Mouse (Mus musculus) mouse embryonic stem cell (cell line): ENCODE measurements around the gene Olfr506.
"Not testable (repeated sequence)": the region's sequence is repeated elsewhere in the genome, so short reads cannot be mapped to it uniquely, and the experiment has no call there.

Source experiments
- in situ Hi-C, 2 experiments: fragments of 300-500 bp; cut with MboI; formaldehyde crosslinking; loops; 1 replicate in 1 of 2; 3 replicates in 1 of 2; pipeline ENCODE4 v1.14.3; 2019 to 2020; ENCODE audit warnings: low sequenced_read_pairs in 2 of 2, low pct_unique_long_range_greater_than_20kb in 1 of 2, mixed read lengths in 1 of 2; ENCODE audit not compliant: unreplicated experiment in 1 of 2

Gene Olfr506

DNA sequence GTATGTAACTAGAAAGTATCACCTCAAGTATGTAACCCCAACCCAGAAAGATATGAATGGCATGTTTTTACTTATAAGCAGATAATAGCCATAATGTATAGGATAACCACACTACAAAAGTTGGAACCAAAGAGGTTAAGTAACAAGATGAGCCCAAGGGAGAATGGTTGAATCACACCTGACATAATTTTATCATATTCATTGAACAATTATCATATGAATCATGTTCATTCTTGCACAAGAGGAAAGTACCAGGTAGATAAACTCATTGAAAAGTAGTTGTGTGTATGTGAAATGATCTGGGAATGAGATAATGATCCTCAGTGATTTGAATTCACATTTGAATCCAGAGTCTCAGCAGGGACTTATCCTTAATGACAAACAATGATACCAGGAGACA, at the start of gene Olfr506:
Olfr506 (plus strand) TSS at position 301 of the 400 bp plus-strand sequence.
- in situ Hi-C loops: no loop called here

- in situ Hi-C loops: no loop called here
Observed at GRCm38 (mm10) chr7:108565693-108566092, 44.9 kb upstream of the Olfr506 start, which contains the start of gene Olfr504. TSS of gene Olfr504 (minus strand) at chr7:108565793.

DNA sequence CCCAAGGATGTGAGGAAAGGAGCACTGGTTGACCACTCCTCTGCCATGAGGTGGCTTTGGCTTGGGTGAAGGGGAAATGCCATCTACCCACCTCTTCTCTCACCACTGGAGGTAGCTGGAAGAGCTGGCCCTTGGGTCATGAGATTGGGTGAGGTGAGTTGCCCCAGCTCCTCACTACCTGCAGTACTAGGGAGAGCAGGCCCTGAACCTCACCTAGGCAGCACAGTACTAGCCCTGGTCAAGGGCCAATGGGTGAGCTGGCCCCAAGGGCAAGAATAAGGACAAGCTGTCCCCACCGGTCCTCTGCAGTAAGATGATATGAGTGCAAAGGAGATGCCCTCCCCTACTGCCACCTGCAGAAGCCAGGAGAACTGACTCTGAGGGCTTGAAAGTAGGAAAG, 20.8 kb upstream of the Olfr506 start:
- in situ Hi-C loops: no loop called here

DNA sequence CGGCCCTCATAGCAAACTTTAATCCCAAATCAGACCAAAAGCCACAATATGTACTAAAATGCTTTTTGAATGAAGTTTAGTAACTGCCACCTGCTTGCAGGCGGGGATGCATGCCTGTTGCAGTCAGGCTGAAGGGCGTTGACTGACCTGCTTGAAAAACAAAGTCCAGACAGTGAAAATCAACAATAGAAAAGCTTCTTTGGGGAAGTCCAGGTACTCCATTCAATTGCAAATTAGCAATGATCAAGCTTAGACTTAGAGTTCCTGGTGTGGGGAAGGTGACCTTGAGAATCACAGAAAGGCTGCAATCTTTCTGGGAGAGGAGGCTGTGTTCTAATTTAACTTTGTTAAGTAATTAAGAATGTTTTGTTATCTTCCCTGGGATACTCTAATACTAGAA, 8.7 kb upstream of the Olfr506 start:
- in situ Hi-C loops: loop anchor here in 1 of 2 experiments (10.0 kb wide), 1 partner anchor 73 kb away; no protein-coding TSS in a partner anchor

DNA sequence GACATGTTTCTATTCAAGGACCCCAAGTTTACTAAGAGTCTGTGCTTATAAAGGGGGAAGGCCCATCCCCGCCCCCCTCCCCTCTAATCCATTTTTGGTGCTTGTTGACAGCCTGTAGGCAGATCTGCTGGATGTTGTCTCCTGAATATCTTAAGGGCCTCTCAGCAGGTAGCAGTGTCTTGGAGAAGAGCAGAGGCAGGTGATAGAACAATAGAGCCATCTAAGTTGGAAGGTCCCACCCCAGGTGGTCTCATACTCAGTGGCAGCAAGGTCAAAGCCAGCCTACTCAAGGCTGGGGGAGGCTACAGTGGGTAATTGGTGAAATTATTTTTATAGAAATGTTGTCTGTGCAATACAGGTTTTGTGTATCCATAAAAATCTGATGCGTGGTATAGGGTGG, 3.5 kb downstream of the Olfr506 start:
- in situ Hi-C loops: no loop called here

DNA sequence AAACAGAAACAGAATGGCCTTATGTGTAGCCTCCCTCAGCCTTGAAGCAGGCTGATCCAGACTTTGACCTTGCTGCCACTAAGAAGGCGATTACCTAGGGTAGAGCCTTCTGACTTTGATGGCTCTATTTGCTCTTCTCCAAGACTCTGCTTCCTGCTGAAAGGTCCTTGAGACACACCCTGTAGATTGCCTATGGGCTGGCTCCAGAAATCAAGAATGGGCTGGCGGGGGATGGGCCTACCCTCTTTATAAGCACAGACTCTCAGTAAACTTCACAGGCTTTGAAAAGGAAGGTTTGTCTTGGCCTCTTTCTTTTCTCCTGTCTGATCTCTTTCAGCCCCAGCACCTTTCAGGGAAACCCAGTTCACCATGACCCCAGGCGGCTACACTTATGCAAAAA, 6.2 kb downstream of the Olfr506 start:
- in situ Hi-C loops: not testable (repeated sequence)

DNA sequence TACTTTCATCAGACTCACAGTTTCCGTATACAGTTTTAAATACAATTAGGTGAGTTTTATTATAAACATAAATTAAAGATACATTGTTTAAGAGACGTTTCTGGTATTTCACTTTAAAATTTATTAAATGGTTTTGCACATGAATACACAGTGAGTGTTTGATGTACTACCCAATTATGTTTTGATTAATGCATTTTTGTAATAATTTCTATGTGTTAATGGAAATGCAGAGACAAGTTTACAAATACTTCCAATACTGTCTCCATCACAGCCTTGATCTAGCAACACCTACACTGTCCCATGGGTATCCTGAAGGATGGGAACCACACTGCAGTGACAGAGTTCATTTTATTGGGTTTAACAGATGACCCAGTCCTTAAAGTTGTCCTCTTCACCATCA, 10.9 kb downstream of the Olfr506 start, which contains the start of gene Olfr507:
Olfr507 (plus strand) TSS at position 301 of the 400 bp plus-strand sequence.
- in situ Hi-C loops: no loop called here

DNA sequence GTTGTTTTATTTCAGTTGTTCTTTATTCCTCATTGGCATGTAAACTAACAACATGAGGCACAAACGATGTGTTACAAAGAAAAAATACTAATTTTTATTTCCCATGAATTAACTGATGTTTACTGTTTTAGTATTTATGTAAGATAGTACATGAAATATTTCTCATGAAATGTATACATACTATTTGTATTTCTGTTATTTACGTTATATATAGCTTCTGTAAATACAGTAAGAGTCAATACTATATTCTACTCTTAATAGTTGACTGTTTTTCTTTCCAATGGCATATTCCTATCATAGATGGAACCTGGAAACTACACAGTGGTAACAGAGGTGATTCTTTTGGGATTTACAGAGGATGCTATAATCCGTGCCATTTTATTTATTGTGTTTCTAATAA, 19.1 kb downstream of the Olfr506 start, which contains the start of gene Olfr508:
Olfr508 (plus strand) TSS at position 301 of the 400 bp plus-strand sequence.
- in situ Hi-C loops: no loop called here

GRCm38 (mm10) chr7:108651806-108652205, 41.2 kb downstream of the Olfr506 start, which contains the start of gene Olfr509:
TSS of gene Olfr509 (minus strand) at chr7:108651906.
- in situ Hi-C loops: loop anchor here in 1 of 2 experiments (25.0 kb wide), 1 partner anchor 465 kb away; no protein-coding TSS in a partner anchor

DNA sequence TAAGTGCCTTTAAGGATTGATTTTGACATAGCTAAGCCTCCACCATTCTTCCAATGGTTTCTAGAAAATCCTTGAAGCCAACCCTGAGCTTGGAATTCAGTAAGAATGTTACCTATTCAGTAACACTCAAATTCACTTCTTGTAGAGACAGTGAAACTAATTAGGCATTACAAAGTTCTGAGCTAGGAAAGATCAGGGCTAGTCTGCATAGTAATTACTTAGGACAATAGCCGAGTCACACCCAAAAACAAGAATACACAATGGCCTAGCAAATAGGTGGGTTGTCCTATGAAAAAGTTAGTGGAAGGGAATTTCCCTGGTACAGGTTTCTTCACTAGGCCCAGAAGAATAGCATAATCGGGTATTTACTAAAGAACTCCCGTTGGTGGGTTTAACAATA, 51.8 kb downstream of the Olfr506 start:
- in situ Hi-C loops: loop anchor here in 1 of 2 experiments (25.0 kb wide), 1 partner anchor 475 kb away; no protein-coding TSS in a partner anchor
